Mouse (Mus musculus): ENCODE data around the gene Speg.

- TF ChIP-seq CTCF (IDR thresholded peaks at IDR 0.05; ENCODE audit: low read depth, low read length) = no peak
- TF ChIP-seq EP300 (IDR thresholded peaks at IDR 0.05; ENCODE audit: insufficient read depth, low read depth, low read length) = no peak
These were observed 75.4 kb downstream of the Speg start, which contains the start of gene Asic4 for GRCm38 (mm10) chr1:75450314-75451005.

All from ES-Bruce4 (cell line).